Mouse (Mus musculus): ENCODE measurements around the gene Porcn. TPM values are rescaled to one million over a fixed set of nuclear protein-coding genes. Genes with fewer than 3 reads are reported as not detected.

The Porcn gene
- polyA plus RNA-seq, 1 experiment from 2014 or later = 8.9 TPM

DNA sequence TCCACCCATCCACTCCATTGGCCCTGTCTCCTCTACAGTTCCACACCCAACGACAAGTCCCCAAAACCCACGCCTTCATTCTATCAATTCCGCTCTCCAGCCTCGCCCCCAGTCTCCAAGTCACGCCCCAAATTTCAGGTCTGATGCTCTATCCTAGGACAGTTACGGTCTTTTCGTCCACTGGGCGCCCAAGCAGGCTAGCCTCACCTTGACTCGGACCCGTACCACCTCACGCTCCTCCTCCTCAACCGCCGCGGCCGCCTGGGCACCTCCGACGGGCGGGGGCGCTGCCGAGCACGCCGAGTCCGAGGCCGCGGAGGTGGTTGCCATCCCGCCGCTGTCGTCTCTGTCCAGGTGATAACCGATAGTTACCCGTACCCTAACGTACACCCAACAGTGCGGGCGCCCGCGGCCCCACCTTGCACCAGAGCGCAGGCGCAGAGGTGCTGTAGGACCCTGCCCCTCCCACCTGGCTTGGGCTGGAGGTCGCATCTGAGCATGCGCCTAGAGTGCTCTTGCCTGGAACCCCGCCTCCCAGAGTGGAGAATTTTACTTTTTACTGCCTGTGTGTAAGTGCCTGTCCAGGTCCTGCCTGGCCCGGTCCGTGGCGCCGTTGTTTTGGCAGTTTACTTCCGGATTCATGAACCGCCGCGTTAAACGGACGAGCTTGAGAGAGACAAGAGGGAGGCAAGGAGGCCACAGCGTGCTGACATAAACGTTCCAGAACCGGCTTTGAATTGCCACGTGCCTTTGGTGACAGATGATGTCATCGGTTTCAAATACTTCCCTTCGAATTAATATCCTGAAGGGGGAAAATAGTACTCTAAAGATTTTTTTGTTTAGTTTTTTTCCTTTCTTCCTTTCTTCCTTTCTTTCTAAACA is 30.6 kb downstream of the Porcn start, which contains the start of gene Tbc1d25:
Gene Tbc1d25 (minus strand): TSS at position 678 of the 882 bp plus-strand sequence.
- H3K36me3 ChIP-seq (ENCODE audit: insufficient read depth, low read length) = no peaks in the 10 kb centered on the region
- ATAC-seq (replicated peaks; ENCODE audit: low FRiP score, low read depth) (peak; percentile 96), DNase-seq (ENCODE audit: low spot score) (peak; percentile 89)
- no peaks in the 10 kb centered on the region for H3K27me3 ChIP-seq (ENCODE audit: insufficient read depth, low read length)
- WGBS = 25% methylated on average over 56 of the region's 56 CpGs
- peak; percentile 38; the same call in 1 of the 2 replicates for TF ChIP-seq CTCF (IDR thresholded peaks at IDR 0.05; ENCODE audit: low read depth)
- no peak within 1 kb of the TSS for H3K27ac ChIP-seq
- no peaks in the 10 kb centered on the region for H3K9me3 ChIP-seq (replicated peaks; ENCODE audit: low read length)
- H3K4me2 ChIP-seq (ENCODE audit: low read length) = peak within 1 kb of the TSS; percentile 59
- peak within 1 kb of the TSS; percentile 57 for H3K9ac ChIP-seq (ENCODE audit: low read depth, low read length)
- H3K4me1 ChIP-seq (replicated peaks; ENCODE audit: insufficient read depth, low read length) = no peaks in the 10 kb centered on the region
- H3K4me3 ChIP-seq (replicated peaks; ENCODE audit: low read depth, low read length) = peak within 1 kb of the TSS; percentile 58

DNA sequence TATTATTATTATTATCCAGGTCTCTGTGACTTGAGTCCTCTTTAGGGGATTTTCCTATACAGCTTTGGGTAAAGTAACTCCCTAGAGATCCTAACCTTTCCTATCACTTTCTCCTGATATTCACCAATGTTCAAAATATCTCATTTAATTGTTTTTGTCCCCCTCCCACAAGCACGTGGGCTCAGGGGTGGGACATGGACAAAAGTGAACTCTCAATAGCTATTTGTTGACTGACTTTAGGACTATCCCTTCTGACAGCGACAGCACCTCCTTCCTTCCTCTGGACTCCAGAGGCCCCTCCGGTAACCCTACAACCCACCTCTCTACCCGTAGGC is 31.2 kb downstream of the Porcn start:
- Histone ChIP-seq H3K36me3 (ENCODE audit: insufficient read depth, low read length) (no peaks in the 10 kb centered on the region), H3K4me2 (ENCODE audit: low read length) (peak overlapping the region; percentile 59), H3K9me3 (replicated peaks; ENCODE audit: low read length) (no peaks in the 10 kb centered on the region), H3K4me3 (replicated peaks; ENCODE audit: low read depth, low read length) (peak overlapping the region; percentile 58), H3K27ac (no peak overlapping the region), H3K9ac (ENCODE audit: low read depth, low read length) (peak overlapping the region; percentile 57), H3K27me3 (ENCODE audit: insufficient read depth, low read length) (no peaks in the 10 kb centered on the region), H3K4me1 (replicated peaks; ENCODE audit: insufficient read depth, low read length) (no peaks in the 10 kb centered on the region)
- 19% methylated on average over 4 of the region's 4 CpGs for WGBS
- ATAC-seq (replicated peaks; ENCODE audit: low FRiP score, low read depth) = no peak
- no peak for DNase-seq (ENCODE audit: low spot score)
- no peak for TF ChIP-seq CTCF (IDR thresholded peaks at IDR 0.05; ENCODE audit: low read depth)

DNA sequence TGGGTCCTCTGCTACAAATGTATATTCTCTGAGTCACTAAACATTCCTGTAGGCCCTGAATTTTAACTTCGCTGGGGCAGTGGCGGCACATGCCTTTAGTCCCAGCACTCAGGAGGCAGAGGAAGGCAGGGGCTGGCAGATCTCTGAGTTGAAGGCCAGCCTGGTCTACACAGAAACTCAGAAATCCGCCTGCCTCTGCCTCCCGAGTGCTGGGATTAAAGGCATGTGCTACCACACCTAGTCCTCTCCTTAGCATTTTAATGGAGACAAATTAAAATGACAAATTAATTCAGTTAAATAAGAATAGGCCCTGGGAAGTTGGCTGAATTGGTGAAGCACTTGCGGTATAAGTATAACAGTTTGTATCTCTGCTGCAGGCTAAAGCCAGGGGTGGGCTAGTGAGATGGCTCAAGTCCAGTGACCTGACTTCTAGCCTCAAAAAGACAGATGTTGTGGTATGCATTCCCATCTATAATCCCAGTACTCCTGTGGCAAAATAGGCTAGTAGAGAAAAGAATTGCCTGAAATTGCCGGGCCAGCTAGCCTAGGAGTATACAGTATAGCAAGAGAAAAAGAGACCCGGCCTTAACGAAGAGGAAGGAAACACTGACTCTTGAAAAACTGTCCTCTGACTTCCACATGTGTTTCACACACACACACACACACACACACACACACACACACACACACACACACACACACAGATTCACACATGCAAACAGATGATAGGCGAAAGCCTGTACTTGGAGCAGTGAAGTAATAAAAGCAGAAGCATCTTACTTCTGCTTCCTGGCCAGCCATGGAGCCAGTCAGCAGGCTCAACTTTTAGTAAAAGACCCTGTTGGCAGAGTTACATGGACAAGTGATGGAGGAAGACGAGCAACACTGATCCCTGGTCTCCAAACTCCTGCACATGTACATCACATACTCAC is 38.3 kb downstream of the Porcn start:
- Histone ChIP-seq H3K4me1 (replicated peaks; ENCODE audit: insufficient read depth, low read length) (no peaks in the 10 kb centered on the region), H3K4me3 (replicated peaks; ENCODE audit: low read depth, low read length) (no peak overlapping the region), H3K9me3 (replicated peaks; ENCODE audit: low read length) (no peaks in the 10 kb centered on the region), H3K27me3 (ENCODE audit: insufficient read depth, low read length) (no peaks in the 10 kb centered on the region), H3K36me3 (ENCODE audit: insufficient read depth, low read length) (no peaks in the 10 kb centered on the region), H3K4me2 (ENCODE audit: low read length) (no peak overlapping the region), H3K9ac (ENCODE audit: low read depth, low read length) (no peak overlapping the region), H3K27ac (no peak overlapping the region)
- ATAC-seq (replicated peaks; ENCODE audit: low FRiP score, low read depth) (no peak), DNase-seq (ENCODE audit: low spot score) (no peak)
- TF ChIP-seq CTCF (IDR thresholded peaks at IDR 0.05; ENCODE audit: low read depth) = no peak
- WGBS = 89% methylated on average over 10 of the region's 10 CpGs

DNA sequence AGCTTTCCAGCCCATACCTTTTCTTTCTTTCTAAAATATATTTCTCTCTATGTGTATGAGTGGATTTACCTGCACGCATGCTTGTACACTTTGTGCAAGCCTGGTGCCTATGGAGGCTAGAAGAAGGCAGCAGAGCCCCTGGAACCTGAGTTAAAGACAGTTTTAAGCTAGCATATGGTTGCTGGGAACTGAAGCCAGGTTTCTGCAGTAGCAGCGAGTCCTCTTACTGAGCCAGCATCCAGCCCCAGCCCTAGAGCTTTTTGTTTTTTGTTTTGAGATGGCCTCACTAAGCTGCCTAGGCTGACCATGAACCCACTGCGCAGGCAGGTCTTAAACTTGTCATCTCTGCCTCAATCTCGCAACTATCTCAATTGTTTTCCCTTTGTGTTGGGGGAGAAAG is 41.9 kb downstream of the Porcn start:
- WGBS = 85% methylated on average over 4 of the region's 4 CpGs
- no peak for DNase-seq (ENCODE audit: low spot score)
- Histone ChIP-seq H3K36me3 (ENCODE audit: insufficient read depth, low read length) (no peaks in the 10 kb centered on the region), H3K9me3 (replicated peaks; ENCODE audit: low read length) (no peaks in the 10 kb centered on the region), H3K27me3 (ENCODE audit: insufficient read depth, low read length) (no peaks in the 10 kb centered on the region), H3K4me2 (ENCODE audit: low read length) (no peak overlapping the region), H3K4me1 (replicated peaks; ENCODE audit: insufficient read depth, low read length) (no peaks in the 10 kb centered on the region), H3K27ac (no peak overlapping the region), H3K9ac (ENCODE audit: low read depth, low read length) (no peak overlapping the region), H3K4me3 (replicated peaks; ENCODE audit: low read depth, low read length) (no peak overlapping the region)
- no peak for ATAC-seq (replicated peaks; ENCODE audit: low FRiP score, low read depth)
- no peak for TF ChIP-seq CTCF (IDR thresholded peaks at IDR 0.05; ENCODE audit: low read depth)

DNA sequence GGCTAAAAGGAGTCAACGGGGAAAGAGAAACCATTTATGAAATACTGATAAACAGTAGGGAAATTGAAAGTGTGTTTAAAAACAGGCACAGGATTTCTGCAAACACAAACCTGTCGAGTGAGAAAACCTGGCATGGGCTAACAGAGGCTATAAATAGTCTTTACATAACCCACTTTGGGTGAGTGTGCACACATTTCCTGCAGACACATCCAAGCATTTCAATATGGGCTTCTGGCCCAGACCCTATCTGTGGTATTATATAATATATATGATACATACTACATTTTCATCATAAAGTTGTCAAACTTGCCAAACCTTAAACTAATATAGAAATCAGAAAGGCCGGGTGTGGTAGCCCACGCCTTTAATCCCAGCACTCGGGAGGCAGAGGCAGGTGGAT is 43.2 kb downstream of the Porcn start:
- Histone ChIP-seq H3K4me1 (replicated peaks; ENCODE audit: insufficient read depth, low read length) (no peaks in the 10 kb centered on the region), H3K27ac (no peak overlapping the region), H3K9ac (ENCODE audit: low read depth, low read length) (no peak overlapping the region), H3K36me3 (ENCODE audit: insufficient read depth, low read length) (no peaks in the 10 kb centered on the region), H3K27me3 (ENCODE audit: insufficient read depth, low read length) (no peaks in the 10 kb centered on the region), H3K4me2 (ENCODE audit: low read length) (no peak overlapping the region), H3K9me3 (replicated peaks; ENCODE audit: low read length) (no peaks in the 10 kb centered on the region), H3K4me3 (replicated peaks; ENCODE audit: low read depth, low read length) (no peak overlapping the region)
- no peak for ATAC-seq (replicated peaks; ENCODE audit: low FRiP score, low read depth)
- 80% methylated on average over 5 of the region's 5 CpGs for WGBS
- no peak for TF ChIP-seq CTCF (IDR thresholded peaks at IDR 0.05; ENCODE audit: low read depth)
- DNase-seq (ENCODE audit: low spot score) = no peak

Measured in kidney, postnatal 0 days (tissue).